Mouse (Mus musculus) embryonic facial prominence, embryonic 11.5 days (tissue): ENCODE measurements around the gene Plppr2. TPM values are rescaled to one million over a fixed set of nuclear protein-coding genes. Genes with fewer than 3 reads are reported as not detected.

Experiments
- ATAC-seq: fragments of 200-750 bp; cut with Nextera tagmentation; replicated peaks from 2 replicates; pipeline ENCODE4 v1.8.0; 2017; ENCODE audit warnings: low read depth; ENCODE audit not compliant: insufficient number of reproducible peaks, low FRiP score, low TSS enrichment
- DNase-seq: peaks from one replicate; pipeline ENCODE4 v3.0.0-alpha.2; 2015; ENCODE audit warnings: low spot score
- H3K27ac ChIP-seq: fragments of 300-500 bp; sonication (generic); replicated peaks from 2 replicates; pipeline ENCODE4 v1.5.1; 2014; ENCODE audit warnings: mild to moderate bottlenecking, low read depth, low read length, control low read depth
- H3K27me3 ChIP-seq: fragments of 300-500 bp; sonication (generic); 2 replicates; pipeline ENCODE4 v1.6.1; 2014; ENCODE audit warnings: mild to moderate bottlenecking, low read length, moderate library complexity, mixed read lengths; ENCODE audit not compliant: control insufficient read depth, insufficient read depth
- H3K36me3 ChIP-seq: fragments of 300-500 bp; sonication (generic); replicated peaks from 2 replicates; pipeline ENCODE4 v1.6.1; 2014; ENCODE audit warnings: low read depth, mild to moderate bottlenecking, low read length, moderate library complexity, mixed read lengths; ENCODE audit not compliant: control insufficient read depth, insufficient read depth
- H3K4me1 ChIP-seq: fragments of 300-500 bp; sonication (generic); 2 replicates; pipeline ENCODE4 v1.6.1; 2014; ENCODE audit warnings: low read length, mixed read lengths; ENCODE audit not compliant: control insufficient read depth, insufficient read depth
- H3K4me2 ChIP-seq: fragments of 300-500 bp; sonication (generic); 2 replicates; pipeline ENCODE4 v1.6.1; 2014; ENCODE audit warnings: low read depth, mild to moderate bottlenecking, control low read depth, low read length, moderate library complexity
- H3K4me3 ChIP-seq: fragments of 300-500 bp; sonication (generic); 2 replicates; pipeline ENCODE4 v1.5.1; 2014; ENCODE audit warnings: low read depth, low read length, control low read depth
- H3K9ac ChIP-seq: fragments of 300-500 bp; sonication (generic); replicated peaks from 2 replicates; pipeline ENCODE4 v1.6.1; 2014; ENCODE audit warnings: mild to moderate bottlenecking, control low read depth, low read length
- H3K9me3 ChIP-seq: fragments of 300-500 bp; sonication (generic); replicated peaks from 2 replicates; pipeline ENCODE4 v1.6.1; 2016; ENCODE audit warnings: mild to moderate bottlenecking, low read length, inconsistent platforms, mixed read lengths; ENCODE audit not compliant: control insufficient read depth
- WGBS: fragments of 180-500 bp; shearing (Covaris S2); extraction: QIAGEN DNeasy Blood & Tissue Kit; methylation state at CpG from one replicate; pipeline ENCODE4 v1.1.7; 2014; 5-methylcytosine and 5-hydroxymethylcytosine counted together
- polyA plus RNA-seq: library from polyadenylated mRNA; unstranded; fragments of >200 nt; fragmentation: Nextera tagmentation; extraction: Ambion mirVana; gene quantifications from 2 replicates; pipeline ENCODE4 v1.2.1, GENCODE M21; 2014

Plppr2 gene
- polyA plus RNA-seq, 1 experiment from 2014 or later, result 6.9 TPM

DNA sequence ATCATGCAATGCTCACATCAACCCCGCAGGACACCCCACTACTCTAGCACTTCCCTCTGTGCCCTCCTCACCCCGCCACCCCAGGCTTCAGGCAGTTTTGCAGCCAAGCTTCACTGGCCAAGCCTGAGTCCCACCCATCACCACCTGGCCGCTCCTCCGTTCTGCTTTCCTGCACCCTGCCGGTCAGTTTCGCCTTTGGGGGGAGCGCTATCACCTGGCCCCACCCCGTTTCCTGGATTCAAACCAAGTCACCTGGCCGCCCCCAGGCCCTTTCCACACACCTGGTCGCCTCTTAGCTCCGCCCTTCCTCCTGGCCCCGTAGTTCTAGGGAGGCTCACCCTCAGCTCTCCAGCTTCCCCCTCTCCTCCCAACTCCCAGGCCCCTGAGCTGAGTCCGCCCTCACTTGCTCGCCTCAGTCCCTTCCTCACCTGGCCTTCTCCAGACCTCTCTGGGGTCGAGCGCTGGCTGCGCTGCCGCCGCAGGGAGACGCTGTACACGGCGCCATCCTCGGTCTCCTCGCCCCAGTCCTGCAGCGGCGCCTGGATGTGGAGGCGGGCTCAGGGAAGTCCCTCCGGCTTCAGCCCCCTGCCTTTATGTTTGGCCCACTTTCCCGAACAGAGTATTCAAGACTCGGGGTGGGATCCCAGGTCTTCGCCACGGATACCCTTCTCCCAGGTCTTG lies 51.7 kb downstream of the Plppr2 start:
- H3K27me3 ChIP-seq, result peaks cover 52% of the 10 kb centered on the region
- DNase-seq (peak; percentile 32), ATAC-seq (peak; percentile 5; the same call in 1 of the 2 replicates)
- under 1% methylated on average over 31 of the region's 32 CpGs for WGBS
- H3K9ac ChIP-seq, result peak overlapping the region; percentile 39
- peaks cover 8% of the 10 kb centered on the region for H3K4me1 ChIP-seq
- no peak overlapping the region for H3K27ac ChIP-seq
- no peaks in the 10 kb centered on the region for H3K9me3 ChIP-seq
- H3K36me3 ChIP-seq, result no peaks in the 10 kb centered on the region
- peak overlapping the region; percentile 38 for H3K4me3 ChIP-seq
- peak overlapping the region; percentile 79 for H3K4me2 ChIP-seq

- under 1% methylated on average over 42 of the region's 42 CpGs for WGBS
- DNase-seq (peak; percentile 41), ATAC-seq (no peak)
- Histone ChIP-seq H3K27ac (no peak within 1 kb of the TSS), H3K4me1 (peaks cover 8% of the 10 kb centered on the region), H3K27me3 (peaks cover 52% of the 10 kb centered on the region), H3K9me3 (no peaks in the 10 kb centered on the region), H3K36me3 (no peaks in the 10 kb centered on the region), H3K4me3 (peak within 1 kb of the TSS; percentile 38), H3K4me2 (peak within 1 kb of the TSS; percentile 79), H3K9ac (peak within 1 kb of the TSS; percentile 39)
These were observed 52.6 kb downstream of the Plppr2 start, which contains the start of gene Rgl3 for GRCm38 (mm10) chr9:21989230-21990110. Gene Rgl3, minus strand, starts transcription at chr9:21989446.

GRCm38 (mm10) chr9:21992227-21992626 lies 55.4 kb downstream of the Plppr2 start:
- Histone ChIP-seq H3K9ac (no peak overlapping the region), H3K36me3 (no peaks in the 10 kb centered on the region), H3K27ac (no peak overlapping the region), H3K9me3 (no peaks in the 10 kb centered on the region), H3K4me2 (no peak overlapping the region), H3K4me1 (peaks cover 8% of the 10 kb centered on the region), H3K4me3 (no peak overlapping the region), H3K27me3 (peaks cover 46% of the 10 kb centered on the region)
- no peak for ATAC-seq
- WGBS, result 78% methylated on average over 4 of the region's 4 CpGs
- no peak for DNase-seq

DNA sequence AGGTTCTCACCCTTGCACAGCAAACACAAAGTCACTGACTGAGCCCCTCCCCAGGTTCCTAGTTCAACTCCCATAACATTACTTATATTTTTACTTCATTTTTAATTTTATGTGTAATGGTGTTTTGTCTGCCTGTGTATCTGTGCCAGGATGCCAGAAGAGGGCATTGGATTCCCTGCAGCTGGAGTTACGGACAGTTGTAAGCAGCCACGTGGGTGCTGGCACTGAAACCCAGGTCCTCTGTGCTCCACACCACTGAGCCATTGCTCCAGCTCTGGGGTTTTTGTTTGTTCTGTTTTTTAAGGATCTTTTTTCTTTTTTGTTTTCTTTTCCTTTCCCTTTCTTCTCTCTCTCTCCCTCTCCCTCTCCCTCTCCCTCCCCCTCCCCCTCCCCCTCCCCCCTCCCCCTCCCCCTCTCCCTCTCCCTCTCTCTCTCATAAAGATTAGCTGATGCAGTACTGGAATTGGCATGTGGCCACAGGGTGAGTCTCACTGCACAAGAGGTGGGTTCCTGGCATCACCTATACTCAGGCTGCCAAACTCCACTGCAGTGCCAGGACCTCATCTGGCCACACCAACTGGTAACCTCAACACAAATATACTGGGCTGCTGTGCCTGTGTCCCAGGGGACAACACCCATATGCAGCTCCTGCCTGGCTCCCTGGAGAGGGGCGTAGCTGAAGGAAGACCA lies 59.5 kb downstream of the Plppr2 start:
- H3K27ac ChIP-seq, result no peak overlapping the region
- no peak overlapping the region for H3K9ac ChIP-seq
- DNase-seq, result no peak
- 88% methylated on average over 3 of the region's 3 CpGs for WGBS
- H3K27me3 ChIP-seq, result peaks cover 6% of the 10 kb centered on the region
- no peak for ATAC-seq
- H3K4me3 ChIP-seq, result no peak overlapping the region
- H3K4me2 ChIP-seq, result no peak overlapping the region
- H3K9me3 ChIP-seq, result no peaks in the 10 kb centered on the region
- no peaks in the 10 kb centered on the region for H3K36me3 ChIP-seq
- no peaks in the 10 kb centered on the region for H3K4me1 ChIP-seq

Other genes starting within 250 kb of the Plppr2 start
- 14.7 and 15.0 TPM in 2 replicates for gene Ldlr, start 213.6 kb upstream of the Plppr2 start, polyA plus RNA-seq
- 126 and 132 TPM in 2 replicates for gene Spc24, start 176.7 kb upstream of the Plppr2 start, polyA plus RNA-seq
- gene Kank2, start 138.3 kb upstream of the Plppr2 start, polyA plus RNA-seq, result 6.1 and 7.6 TPM in 2 replicates
- gene Angptl8, start 101.5 kb upstream of the Plppr2 start, polyA plus RNA-seq, result 0.25 TPM in 1 of 2 replicates, not detected in the other
- 15.6 and 17.8 TPM in 2 replicates for gene Dock6, start 84.4 kb upstream of the Plppr2 start, polyA plus RNA-seq
- gene Rab3d, start 18.8 kb upstream of the Plppr2 start, polyA plus RNA-seq, result 4.8 and 6.1 TPM in 2 replicates
- 2.5 and 3.1 TPM in 2 replicates for gene Ccdc159, start 9.6 kb upstream of the Plppr2 start, polyA plus RNA-seq
- gene Tmem205, start 9.5 kb upstream of the Plppr2 start, polyA plus RNA-seq, result 28.5 and 33.8 TPM in 2 replicates
- gene Swsap1, start 18.7 kb downstream of the Plppr2 start, polyA plus RNA-seq, result 17.2 and 17.4 TPM in 2 replicates
- gene Epor, start 26.5 kb downstream of the Plppr2 start, polyA plus RNA-seq, result 3.8 and 6.4 TPM in 2 replicates
- 1.0 and 1.3 TPM in 2 replicates for gene Rgl3, start 52.4 kb downstream of the Plppr2 start, polyA plus RNA-seq
- gene Ccdc151, start 65.6 kb downstream of the Plppr2 start, polyA plus RNA-seq, result 2.6 and 2.9 TPM in 2 replicates
- gene Prkcsh, start 65.8 kb downstream of the Plppr2 start, polyA plus RNA-seq, result 79.9 and 88.1 TPM in 2 replicates
- gene Elavl3, start 115.0 kb downstream of the Plppr2 start, polyA plus RNA-seq, result 11.2 and 13.7 TPM in 2 replicates
- not detected in 2 replicates for gene Gm49318, start 134.2 kb downstream of the Plppr2 start, polyA plus RNA-seq
- 5.5 and 7.1 TPM in 2 replicates for gene Zfp653, start 134.3 kb downstream of the Plppr2 start, polyA plus RNA-seq
- 25.2 and 26.6 TPM in 2 replicates for gene Ecsit, start 148.4 kb downstream of the Plppr2 start, polyA plus RNA-seq
- gene Cnn1, start 162.2 kb downstream of the Plppr2 start, polyA plus RNA-seq, result 1.4 and 4.0 TPM in 2 replicates
- gene Elof1, start 180.1 kb downstream of the Plppr2 start, polyA plus RNA-seq, result 210 and 215 TPM in 2 replicates
- 14.3 and 15.7 TPM in 2 replicates for gene Acp5, start 198.7 kb downstream of the Plppr2 start, polyA plus RNA-seq
- 52.7 and 58.2 TPM in 2 replicates for gene Pigyl, start 219.8 kb downstream of the Plppr2 start, polyA plus RNA-seq